Mouse (Mus musculus): ENCODE measurements at regions not wholly inside any gene's neighbourhood (a gene's known extent, or its start where the extent isn't known, plus 50 kb on each side); places are given as distances from the start of the nearest gene placed in this dataset.

- intact Hi-C loops (cut with DNase I) = no loop called here
- no peak for DNase-seq
These were observed 52.8 kb upstream of the Klf3 start for GRCm38 (mm10) chr5:64750406-64750805.

GRCm38 (mm10) chr5:64750976-64751656 is 52.1 kb upstream of the Klf3 start:
- no peak for DNase-seq
- intact Hi-C loops (cut with DNase I) = no loop called here

- intact Hi-C loops (cut with DNase I) = no loop called here
- DNase-seq = no peak
These were observed 49.9 kb upstream of the Klf3 start for GRCm38 (mm10) chr5:64753142-64753750.

Small RNA genes lying in the stretch of these regions (microRNA-seq; reads per million reads assigned to microRNA genes)
- 0 reads per million in 2 experiments for gene Gm25306
